Mouse (Mus musculus) hindbrain, postnatal 0 days (tissue): ENCODE data around the gene Sec61a2. TPM values are rescaled to one million over a fixed set of nuclear protein-coding genes. Genes with fewer than 3 reads are reported as not detected.

Experiments used
- ATAC-seq: fragments of 200-750 bp; cut with Nextera tagmentation; 2 replicates; pipeline ENCODE4 v1.8.0; 2017; ENCODE audit warnings: mild to moderate bottlenecking, moderate TSS enrichment, moderate library complexity
- DNase-seq: peaks from one replicate; pipeline ENCODE4 v3.0.0-alpha.2; 2015; ENCODE audit warnings: low spot score
- H3K27ac ChIP-seq: fragments of 300-500 bp; sonication (generic); 2 replicates; pipeline ENCODE4 v1.5.1; 2014; ENCODE audit warnings: mild to moderate bottlenecking
- H3K27me3 ChIP-seq: fragments of 300-500 bp; sonication (generic); 2 replicates; pipeline ENCODE4 v1.6.1; 2014; ENCODE audit warnings: low read length, mixed read lengths; ENCODE audit not compliant: insufficient read depth
- H3K36me3 ChIP-seq: fragments of 300-500 bp; sonication (generic); 2 replicates; pipeline ENCODE4 v1.6.1; 2014; ENCODE audit warnings: low read length, mixed read lengths; ENCODE audit not compliant: insufficient read depth
- H3K4me1 ChIP-seq: fragments of 300-500 bp; sonication (generic); 2 replicates; pipeline ENCODE4 v1.6.1; 2014; ENCODE audit warnings: antibody characterized with exemption, low read length, mixed read lengths; ENCODE audit not compliant: insufficient read depth
- H3K4me2 ChIP-seq: fragments of 300-500 bp; sonication (generic); 2 replicates; pipeline ENCODE4 v1.6.1; 2014; ENCODE audit warnings: low read depth, mild to moderate bottlenecking, low read length, moderate library complexity, mixed read lengths
- H3K4me3 ChIP-seq: fragments of 300-500 bp; sonication (generic); 2 replicates; pipeline ENCODE4 v1.5.1; 2014; ENCODE audit warnings: low read length
- H3K9ac ChIP-seq: fragments of 300-500 bp; sonication (generic); replicated peaks from 2 replicates; pipeline ENCODE4 v1.6.1; 2014; ENCODE audit warnings: mild to moderate bottlenecking, low read length, moderate library complexity, mixed read lengths
- H3K9me3 ChIP-seq: fragments of 300-500 bp; sonication (generic); 2 replicates; pipeline ENCODE4 v1.6.1; 2016; ENCODE audit warnings: low read length, mixed read lengths
- CTCF ChIP-seq: IDR thresholded peaks from 2 replicates; pipeline ENCODE4 v1.5.1; 2016; ENCODE audit warnings: antibody characterized with exemption, control low read depth, low read depth
- WGBS: fragments of 180-500 bp; shearing (Covaris S2); extraction: QIAGEN DNeasy Blood & Tissue Kit; methylation state at CpG from one replicate; pipeline ENCODE4 v1.1.7; 2014; 5-methylcytosine and 5-hydroxymethylcytosine counted together
- polyA plus RNA-seq: library from polyadenylated mRNA; unstranded; fragments of >200 nt; fragmentation: Nextera tagmentation; extraction: Ambion mirVana; gene quantifications from 2 replicates; pipeline ENCODE4 v1.2.1, GENCODE M21; 2015
- total RNA-seq: library from RNA; depleted of rRNA; stranded (reverse); fragments of >200 nt; gene quantifications from 2 replicates; pipeline ENCODE4 v1.2.3, GENCODE M21; 2014

Gene Sec61a2
- total and polyA plus RNA-seq, 2 experiments from 2014 or later: 104 to 127 TPM

GRCm38 (mm10) chr2:5851866-5852265 is 43.4 kb downstream of the Sec61a2 start:
- H3K27me3 ChIP-seq: no peaks in the 10 kb centered on the region
- no peak overlapping the region for H3K4me2 ChIP-seq
- no peak overlapping the region for H3K4me3 ChIP-seq
- DNase-seq (no peak), ATAC-seq (no peak)
- H3K27ac ChIP-seq: no peak overlapping the region
- no peaks in the 10 kb centered on the region for H3K9me3 ChIP-seq
- H3K9ac ChIP-seq: no peak overlapping the region
- H3K36me3 ChIP-seq: no peaks in the 10 kb centered on the region
- 87% methylated on average over 5 of the region's 5 CpGs for WGBS
- no peak for TF ChIP-seq CTCF
- H3K4me1 ChIP-seq: no peaks in the 10 kb centered on the region

GRCm38 (mm10) chr2:5851116-5851515 is 44.1 kb downstream of the Sec61a2 start:
- TF ChIP-seq CTCF: no peak
- Histone ChIP-seq H3K4me2 (no peak overlapping the region), H3K27me3 (no peaks in the 10 kb centered on the region), H3K27ac (no peak overlapping the region), H3K36me3 (no peaks in the 10 kb centered on the region), H3K9ac (no peak overlapping the region), H3K4me3 (no peak overlapping the region), H3K4me1 (no peaks in the 10 kb centered on the region), H3K9me3 (no peaks in the 10 kb centered on the region)
- ATAC-seq: no peak
- 91% methylated on average over 9 of the region's 9 CpGs for WGBS
- no peak for DNase-seq

DNA sequence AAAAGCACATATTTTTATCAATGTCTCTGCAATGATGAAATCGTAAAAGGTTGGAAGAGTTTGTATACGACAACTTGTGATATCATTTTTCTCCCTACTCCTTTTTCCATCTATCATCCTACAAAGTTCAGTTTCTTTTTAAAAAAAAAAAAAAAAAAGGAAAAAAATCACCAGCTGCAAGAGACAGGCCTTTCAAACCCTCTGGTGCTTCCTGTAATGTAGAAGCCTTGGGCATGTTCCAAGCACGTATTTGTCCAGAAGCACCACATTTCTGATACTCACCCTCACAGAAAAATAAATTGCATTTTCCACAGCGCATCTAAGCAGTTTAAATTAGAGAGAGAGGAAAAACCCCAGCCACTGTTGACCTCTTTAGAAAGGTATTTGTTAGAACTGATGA is 49.4 kb downstream of the Sec61a2 start:
- peak overlapping the region; percentile 94; the same call in 1 of the 2 replicates for H3K27ac ChIP-seq

DNA sequence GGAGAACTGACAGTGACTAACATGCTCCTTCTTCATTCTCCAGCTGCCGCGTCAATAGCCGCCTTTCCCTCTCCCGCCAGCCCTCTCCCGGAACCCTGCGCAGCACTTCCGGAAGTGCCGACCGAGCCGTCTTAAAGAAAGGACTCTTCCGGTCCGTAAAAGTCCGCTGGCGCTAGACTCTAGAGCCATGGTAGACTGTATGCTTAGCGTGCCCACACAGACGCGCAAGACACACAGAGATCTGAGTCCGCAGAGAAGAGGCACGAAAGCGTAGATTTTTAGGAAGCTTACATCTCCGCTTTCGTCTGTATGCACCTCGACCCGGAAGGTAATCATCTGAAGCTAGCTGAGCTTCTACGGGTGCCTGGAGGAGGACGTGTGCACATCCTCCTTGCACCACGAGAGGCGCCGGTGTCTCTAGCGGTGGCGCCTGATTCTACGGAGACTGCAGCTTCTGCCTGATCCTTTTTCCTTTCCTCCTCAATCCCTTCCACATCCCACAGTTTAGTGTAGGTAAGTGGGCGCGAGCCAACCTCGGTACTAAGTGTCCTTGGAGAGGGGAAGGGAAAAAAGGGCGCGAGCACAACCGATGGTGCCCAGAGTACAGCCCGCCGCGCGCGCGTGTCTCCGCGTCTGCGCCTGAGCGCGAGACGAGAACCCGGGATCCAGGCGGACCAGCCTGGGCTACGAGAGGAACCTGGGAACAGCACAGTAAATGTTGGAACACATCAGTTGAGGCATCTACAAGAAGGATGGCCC is 50.2 kb downstream of the Sec61a2 start, which contains the start of the genes Nudt5 and Cdc123:
Nudt5 (plus strand) TSS at position 147 of the 759 bp plus-strand sequence.
Cdc123 (minus strand) TSS at position 292 of the 759 bp plus-strand sequence.
- H3K36me3 ChIP-seq: peaks cover 10% of the 10 kb centered on the region
- ATAC-seq (peak; percentile 98), DNase-seq (peak; percentile 97)
- 0 out of 2 replicates have a peak, but pooled peaks cover 2% of the 10 kb centered on the region for H3K4me1 ChIP-seq
- peak within 1 kb of the TSS; percentile 74 for H3K9ac ChIP-seq
- H3K4me2 ChIP-seq: peak within 1 kb of the TSS; percentile 65
- under 1% methylated on average over 53 of the region's 53 CpGs for WGBS
- peak within 1 kb of the TSS; percentile 70 for H3K4me3 ChIP-seq
- H3K27ac ChIP-seq: peak within 1 kb of the TSS; percentile 94
- H3K27me3 ChIP-seq: no peaks in the 10 kb centered on the region
- TF ChIP-seq CTCF: peak; percentile 93
- no peaks in the 10 kb centered on the region for H3K9me3 ChIP-seq

More for the DNA sequence above, 49.4 kb downstream of the Sec61a2 start:
- peak overlapping the region; percentile 65 for H3K4me2 ChIP-seq
- H3K27me3 ChIP-seq: no peaks in the 10 kb centered on the region
- peak overlapping the region; percentile 74 for H3K9ac ChIP-seq
- ATAC-seq (no peak), DNase-seq (peak; percentile 5)
- peaks cover 6% of the 10 kb centered on the region for H3K36me3 ChIP-seq
- no peak for TF ChIP-seq CTCF
- H3K4me1 ChIP-seq: 0 out of 2 replicates have a peak, but pooled peaks cover 2% of the 10 kb centered on the region
- peak overlapping the region; percentile 70 for H3K4me3 ChIP-seq
- WGBS: 37% methylated on average over 4 of the region's 4 CpGs
- no peaks in the 10 kb centered on the region for H3K9me3 ChIP-seq

GRCm38 (mm10) chr2:5844181-5844872 is 50.9 kb downstream of the Sec61a2 start:
- H3K27ac ChIP-seq: peak overlapping the region; percentile 94
- WGBS: 4% methylated on average over 23 of the region's 23 CpGs
- H3K4me1 ChIP-seq: 0 out of 2 replicates have a peak, but pooled peaks cover 2% of the 10 kb centered on the region
- TF ChIP-seq CTCF: no peak
- peak overlapping the region; percentile 70 for H3K4me3 ChIP-seq
- peak overlapping the region; percentile 65 for H3K4me2 ChIP-seq
- no peaks in the 10 kb centered on the region for H3K9me3 ChIP-seq
- H3K27me3 ChIP-seq: no peaks in the 10 kb centered on the region
- peak; percentile 57 for ATAC-seq
- H3K9ac ChIP-seq: peak overlapping the region; percentile 74
- peaks cover 15% of the 10 kb centered on the region for H3K36me3 ChIP-seq
- DNase-seq: no peak

- Histone ChIP-seq H3K4me1 (0 out of 2 replicates have a peak, but pooled peaks cover 2% of the 10 kb centered on the region), H3K36me3 (peaks cover 30% of the 10 kb centered on the region), H3K9me3 (no peaks in the 10 kb centered on the region), H3K4me2 (no peak overlapping the region), H3K27ac (no peak overlapping the region), H3K9ac (no peak overlapping the region), H3K27me3 (no peaks in the 10 kb centered on the region), H3K4me3 (no peak overlapping the region)
- no peak for DNase-seq
- 97% methylated on average over 11 of the region's 11 CpGs for WGBS
- no peak for ATAC-seq
- TF ChIP-seq CTCF: no peak
Observed at GRCm38 (mm10) chr2:5840815-5841214, 54.4 kb downstream of the Sec61a2 start.
